Mouse (Mus musculus) intestine, postnatal 0 days (tissue): ENCODE data around the gene Eif4g2. TPM values are rescaled to one million over a fixed set of nuclear protein-coding genes. Genes with fewer than 3 reads are reported as not detected.

Source experiments
- ATAC-seq: fragments of 200-750 bp; cut with Nextera tagmentation; 2 replicates; pipeline ENCODE4 v1.8.0; 2017; ENCODE audit warnings: mild to moderate bottlenecking, moderate TSS enrichment, moderate library complexity
- H3K27ac ChIP-seq: fragments of 300-500 bp; sonication (generic); 2 replicates; pipeline ENCODE4 v1.5.1; 2014; ENCODE audit warnings: mild to moderate bottlenecking, low read depth, low read length, moderate library complexity
- H3K27me3 ChIP-seq: fragments of 300-500 bp; sonication (generic); replicated peaks from 2 replicates; pipeline ENCODE4 v1.6.1; 2014; ENCODE audit warnings: low read length, mixed read lengths; ENCODE audit not compliant: control insufficient read depth, insufficient read depth
- H3K36me3 ChIP-seq: fragments of 300-500 bp; sonication (generic); 2 replicates; pipeline ENCODE4 v1.6.1; 2014; ENCODE audit warnings: mild to moderate bottlenecking, moderate library complexity; ENCODE audit not compliant: control insufficient read depth, insufficient read depth
- H3K4me1 ChIP-seq: fragments of 300-500 bp; sonication (generic); replicated peaks from 2 replicates; pipeline ENCODE4 v1.6.1; 2014; ENCODE audit warnings: antibody characterized with exemption, low read length, mixed read lengths; ENCODE audit not compliant: control insufficient read depth, insufficient read depth
- H3K4me2 ChIP-seq: fragments of 300-500 bp; sonication (generic); replicated peaks from 2 replicates; pipeline ENCODE4 v1.6.1; 2014; ENCODE audit warnings: low read depth, mild to moderate bottlenecking, moderate library complexity
- H3K4me3 ChIP-seq: fragments of 300-500 bp; sonication (generic); 2 replicates; pipeline ENCODE4 v1.5.1; 2014; ENCODE audit warnings: low read depth, low read length
- H3K9ac ChIP-seq: fragments of 300-500 bp; sonication (generic); 2 replicates; pipeline ENCODE4 v1.6.1; 2014; ENCODE audit warnings: mild to moderate bottlenecking, low read depth, low read length
- H3K9me3 ChIP-seq: fragments of 300-500 bp; sonication (generic); 2 replicates; pipeline ENCODE4 v1.6.1; 2016; ENCODE audit warnings: mixed run types; ENCODE audit not compliant: control insufficient read depth
- CTCF ChIP-seq: sonication (generic); IDR thresholded peaks from 2 replicates; pipeline ENCODE4 v1.5.1; 2016; ENCODE audit warnings: low read depth, mild to moderate bottlenecking, control low read depth, antibody characterized with exemption, moderate library complexity
- WGBS: fragments of 180-500 bp; shearing (Covaris S2); extraction: QIAGEN DNeasy Blood & Tissue Kit; methylation state at CpG from one replicate; pipeline ENCODE4 v1.1.7; 2014; 5-methylcytosine and 5-hydroxymethylcytosine counted together
- polyA plus RNA-seq: library from polyadenylated mRNA; unstranded; fragments of >200 nt; fragmentation: Nextera tagmentation; extraction: Ambion mirVana; gene quantifications from 2 replicates; pipeline ENCODE4 v1.2.1, GENCODE M21; 2015

Gene Eif4g2
- polyA plus RNA-seq, 1 experiment from 2014 or later: 352 TPM

DNA sequence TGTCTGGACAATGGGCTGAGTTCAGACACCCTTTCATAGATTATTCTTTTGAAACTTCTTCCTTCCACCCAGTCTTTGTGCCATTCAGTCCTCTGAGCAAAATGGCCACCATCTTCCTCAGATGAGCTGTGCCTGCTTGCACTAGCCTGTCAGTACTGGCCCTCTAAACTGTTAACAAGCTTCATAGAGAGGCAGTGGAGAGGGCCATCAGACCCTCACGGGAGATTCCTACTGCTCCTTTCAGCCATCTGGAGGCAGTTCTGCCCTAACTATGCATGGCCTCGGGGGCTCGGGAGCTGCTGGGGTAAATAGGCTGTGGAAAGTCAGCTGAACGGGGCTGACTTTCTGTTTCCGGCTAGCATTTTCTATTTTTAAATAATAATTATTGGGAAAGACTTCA is 23.3 kb downstream of the Eif4g2 start:
- H3K9ac ChIP-seq: no peak overlapping the region
- no peak overlapping the region for H3K4me2 ChIP-seq
- no peak for TF ChIP-seq CTCF
- H3K4me1 ChIP-seq: no peaks in the 10 kb centered on the region
- H3K27ac ChIP-seq: no peak overlapping the region
- H3K9me3 ChIP-seq: no peaks in the 10 kb centered on the region
- H3K36me3 ChIP-seq: peaks cover 16% of the 10 kb centered on the region
- 82% methylated on average over 5 of the region's 5 CpGs for WGBS
- no peaks in the 10 kb centered on the region for H3K27me3 ChIP-seq
- ATAC-seq: no peak
- no peak overlapping the region for H3K4me3 ChIP-seq

DNA sequence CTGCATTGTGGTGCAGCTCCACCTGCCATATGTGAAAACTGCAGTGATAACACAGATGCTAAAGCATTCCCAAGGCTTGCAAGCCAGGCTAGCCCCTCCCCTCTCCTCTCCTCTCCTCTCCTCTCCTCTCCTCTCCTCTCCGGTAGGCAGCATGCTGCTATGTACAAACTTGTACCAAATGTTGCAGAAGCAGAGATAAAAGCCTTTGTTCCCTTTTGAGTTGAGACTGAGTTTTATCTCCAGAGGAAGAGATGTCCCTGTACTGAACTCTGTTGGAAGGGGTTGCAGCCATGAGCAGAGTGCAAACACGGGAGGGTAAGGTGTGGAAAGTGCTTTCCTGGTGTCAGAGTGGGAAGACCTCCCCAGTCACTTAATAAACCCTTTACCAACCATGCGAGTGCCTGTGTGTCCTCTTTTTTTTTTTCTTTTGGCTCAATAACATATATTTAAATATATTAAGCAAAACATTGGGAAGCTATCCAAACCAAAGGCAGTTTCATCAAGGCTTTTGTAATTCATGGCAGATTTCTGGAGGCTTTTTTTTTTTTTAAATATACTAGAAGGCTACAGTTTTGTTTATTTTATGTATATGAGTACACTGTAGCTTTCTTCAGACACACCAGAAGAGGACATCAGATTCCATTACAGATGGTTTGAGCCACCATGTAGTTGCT is 26.7 kb downstream of the Eif4g2 start:
- TF ChIP-seq CTCF: no peak
- no peak for ATAC-seq
- no peaks in the 10 kb centered on the region for H3K27me3 ChIP-seq
- no peak overlapping the region for H3K4me2 ChIP-seq
- WGBS: 76% methylated on average over 3 of the region's 3 CpGs
- H3K27ac ChIP-seq: no peak overlapping the region
- no peaks in the 10 kb centered on the region for H3K9me3 ChIP-seq
- H3K36me3 ChIP-seq: peaks cover 49% of the 10 kb centered on the region
- no peak overlapping the region for H3K9ac ChIP-seq
- no peak overlapping the region for H3K4me3 ChIP-seq
- no peaks in the 10 kb centered on the region for H3K4me1 ChIP-seq

GRCm38 (mm10) chr7:111055221-111055620 is 27.6 kb downstream of the Eif4g2 start:
- Histone ChIP-seq H3K9ac (no peak overlapping the region), H3K4me2 (no peak overlapping the region), H3K36me3 (peaks cover 57% of the 10 kb centered on the region), H3K27me3 (no peaks in the 10 kb centered on the region), H3K27ac (no peak overlapping the region), H3K4me1 (no peaks in the 10 kb centered on the region), H3K9me3 (no peaks in the 10 kb centered on the region), H3K4me3 (no peak overlapping the region)
- no peak for ATAC-seq
- TF ChIP-seq CTCF: no peak
- 91% methylated on average over 19 of the region's 19 CpGs for WGBS

DNA sequence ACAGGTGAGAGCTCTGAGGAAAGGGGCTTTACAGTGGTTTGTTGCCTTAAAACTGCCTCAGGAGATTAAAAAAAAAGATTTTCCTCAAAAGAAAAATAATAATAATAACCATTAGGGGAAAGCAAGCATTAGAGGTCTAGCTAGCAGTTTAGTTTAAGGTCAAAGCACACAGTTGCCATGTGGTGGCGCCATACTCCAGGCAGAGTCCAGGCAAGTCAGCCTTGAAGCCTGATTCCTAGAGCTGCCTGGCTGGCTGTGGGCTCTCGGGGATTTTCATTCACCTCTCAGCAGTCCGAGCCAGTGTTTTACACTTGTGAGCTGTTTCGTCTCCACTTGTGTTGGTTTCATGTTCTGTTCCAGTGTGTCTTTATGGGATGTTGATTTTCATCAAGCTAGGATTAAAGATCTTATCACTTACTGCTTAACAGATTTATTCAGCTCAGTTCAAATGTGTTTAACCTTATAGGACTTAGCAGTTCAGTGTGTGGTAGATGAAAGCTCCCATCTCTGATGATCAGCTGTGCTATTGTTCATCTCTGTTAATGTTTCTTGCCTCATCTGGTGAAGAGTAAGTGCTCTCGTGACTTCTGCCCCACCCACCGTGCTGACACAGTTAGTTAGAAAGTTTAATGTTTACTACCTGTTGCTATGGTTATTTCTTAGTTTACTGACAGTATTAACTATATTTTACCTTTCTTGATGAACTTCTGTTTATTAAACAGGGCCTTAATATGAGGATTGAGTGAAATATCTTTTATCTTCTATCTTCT is 33.0 kb downstream of the Eif4g2 start:
- TF ChIP-seq CTCF: peak; percentile 88
- H3K9ac ChIP-seq: no peak overlapping the region
- ATAC-seq: peak; percentile 57; the same call in 1 of the 2 replicates
- WGBS: 49% methylated on average over 6 of the region's 6 CpGs
- H3K4me3 ChIP-seq: no peak overlapping the region
- H3K27ac ChIP-seq: no peak overlapping the region; the same call in 1 of the 2 replicates
- no peak overlapping the region for H3K4me2 ChIP-seq
- H3K27me3 ChIP-seq: no peaks in the 10 kb centered on the region
- peaks cover 84% of the 10 kb centered on the region for H3K36me3 ChIP-seq
- H3K9me3 ChIP-seq: no peaks in the 10 kb centered on the region
- H3K4me1 ChIP-seq: no peaks in the 10 kb centered on the region

- no peak overlapping the region for H3K4me2 ChIP-seq
- H3K27me3 ChIP-seq: no peaks in the 10 kb centered on the region
- no peak overlapping the region for H3K4me3 ChIP-seq
- no peak for TF ChIP-seq CTCF
- H3K9me3 ChIP-seq: no peaks in the 10 kb centered on the region
- 0 out of 2 replicates have a peak overlapping the region, but pooled peaks have one; percentile 41 for H3K27ac ChIP-seq
- no peak for ATAC-seq
- 89% methylated on average over 5 of the region's 5 CpGs for WGBS
- H3K36me3 ChIP-seq: peaks cover 85% of the 10 kb centered on the region
- H3K4me1 ChIP-seq: no peaks in the 10 kb centered on the region
- no peak overlapping the region for H3K9ac ChIP-seq
Observed at GRCm38 (mm10) chr7:111048920-111049319, 33.9 kb downstream of the Eif4g2 start.

GRCm38 (mm10) chr7:111029046-111029553 is 53.7 kb downstream of the Eif4g2 start:
- WGBS: under 1% methylated on average over 29 of the region's 29 CpGs
- Histone ChIP-seq H3K4me2 (peak overlapping the region; percentile 81), H3K9me3 (no peaks in the 10 kb centered on the region), H3K4me3 (peak overlapping the region; percentile 80), H3K4me1 (peaks cover 5% of the 10 kb centered on the region; the same call in 1 of the 2 replicates), H3K36me3 (peaks cover 8% of the 10 kb centered on the region), H3K27ac (peak overlapping the region; percentile 85), H3K9ac (peak overlapping the region; percentile 69), H3K27me3 (no peaks in the 10 kb centered on the region)
- TF ChIP-seq CTCF: no peak
- peak; percentile 46 for ATAC-seq
